12 mouse cellular contexts compared by ENCODE assay signal in genomic region chr8:3376641-3377274, GRCm38 (mm10). TPM values are rescaled to one million over a fixed set of nuclear protein-coding genes. Genes with fewer than 3 reads are reported as not detected.
DNase-seq lines count a peak whose midpoint lies in the region; ATAC-seq and TF ChIP-seq lines count a peak whose summit lies in the region.
"Had no signal": no experiment of that assay in that cellular context is flagged by ENCODE, and none has a peak within 500 bp of the region (broad histone marks: within the 10 kb centered on the region; RNA-seq: fewer than 3 reads in every experiment).

No protein-coding gene starts in this region.

- H3K4me2 ChIP-seq in lung, postnatal 0 days (replicated peaks; ENCODE audit: low read depth, low read length) = no peak overlapping the region

- 25% methylated on average over 11 of the region's 11 CpGs for WGBS in lung, postnatal 0 days

- no peak overlapping the region for H3K4me3 ChIP-seq in lung, postnatal 0 days (ENCODE audit: low read depth, low read length)

- H3K4me1 ChIP-seq in lung, postnatal 0 days (ENCODE audit: insufficient read depth, low read depth, low read length) = no peaks in the 10 kb centered on the region

- ATAC-seq in lung, postnatal 0 days = peak; percentile 67

- H3K9ac ChIP-seq in lung, postnatal 0 days (replicated peaks; ENCODE audit: low read depth) = no peak overlapping the region

- TF ChIP-seq EP300 in lung, postnatal 0 days (IDR thresholded peaks at IDR 0.05) = no peak

- DNase-seq in lung, adult 18-20 months = peak; percentile 26 to 45
- DNase-seq in lung, postnatal 4 days = no peak
- peak; percentile 57 for DNase-seq in gastrocnemius, postnatal 10 days
- no peak for DNase-seq in lung, postnatal 0 days (ENCODE audit: low spot score)
- peak; percentile 44 to 77 for DNase-seq in urinary bladder, postnatal 36 days (ENCODE audit: low spot score in 2 of 2)
- DNase-seq in thymus, postnatal 10 days (ENCODE audit: low spot score in 2 of 2) = no peak
- no peak for DNase-seq in layer of hippocampus, adult 9-10 months (ENCODE audit: low spot score)
- no peak for DNase-seq in spleen, adult 12 weeks (ENCODE audit: low spot score)
- DNase-seq: kidney, postnatal 4 days; midbrain, embryonic 14.5 days had no signal

- H3K27ac ChIP-seq in lung, postnatal 0 days (ENCODE audit: low read length) = no peak overlapping the region

- H3K9me3 ChIP-seq in lung, postnatal 0 days (ENCODE audit: low read length) = no peaks in the 10 kb centered on the region

- H3K36me3 ChIP-seq in lung, postnatal 0 days (ENCODE audit: insufficient read depth, low read length) = no peaks in the 10 kb centered on the region

- no peaks in the 10 kb centered on the region for H3K27me3 ChIP-seq in lung, postnatal 0 days (replicated peaks; ENCODE audit: insufficient read depth, low read length)

- no peak for TF ChIP-seq CTCF in lung, postnatal 0 days (IDR thresholded peaks at IDR 0.05)

RNA-seq across cellular contexts. Expression of gene Arhgef18, which starts 16.0 kb away (rescaled TPM):
- 10 to 100 TPM in 1 of 2 experiments, 1 to 10 TPM in 1; 9.3 to 14.2 TPM for total RNA-seq in gastrocnemius, postnatal 10 days (2021)
- polyA plus RNA-seq in lung, postnatal 0 days (2015; fragmentation: Nextera tagmentation; extraction: Ambion mirVana) = 5.8 and 6.1 TPM in 2 replicates

RNA-seq across cellular contexts. Expression of gene A430078G23Rik, which starts 23.5 kb away (rescaled TPM):
- total RNA-seq in gastrocnemius, postnatal 10 days (2021) = under 1 TPM; 0.14 to 0.19 TPM
- 0.38 and 0.40 TPM in 2 replicates for polyA plus RNA-seq in lung, postnatal 0 days (2015; fragmentation: Nextera tagmentation; extraction: Ambion mirVana)
- polyA plus RNA-seq: cortical plate, adult 2 months; heart, embryonic 14.5 days; midbrain, embryonic 14.5 days had no signal

Comparison
In these comparisons a context has a peak if more than half of its experiments do, and no peak if none do; other contexts are left out.
1. DNase-seq: peak in lung, adult 18-20 months (2 of 2), gastrocnemius, postnatal 10 days (single experiment) and urinary bladder, postnatal 36 days (2 of 2); none in lung, postnatal 4 days (0 of 2), lung, postnatal 0 days (single experiment), thymus, postnatal 10 days (0 of 2), layer of hippocampus, adult 9-10 months (single experiment) and spleen, adult 12 weeks (single experiment).